Mouse (Mus musculus): ENCODE data around the gene Gdap2.

Gene Gdap2

DNA sequence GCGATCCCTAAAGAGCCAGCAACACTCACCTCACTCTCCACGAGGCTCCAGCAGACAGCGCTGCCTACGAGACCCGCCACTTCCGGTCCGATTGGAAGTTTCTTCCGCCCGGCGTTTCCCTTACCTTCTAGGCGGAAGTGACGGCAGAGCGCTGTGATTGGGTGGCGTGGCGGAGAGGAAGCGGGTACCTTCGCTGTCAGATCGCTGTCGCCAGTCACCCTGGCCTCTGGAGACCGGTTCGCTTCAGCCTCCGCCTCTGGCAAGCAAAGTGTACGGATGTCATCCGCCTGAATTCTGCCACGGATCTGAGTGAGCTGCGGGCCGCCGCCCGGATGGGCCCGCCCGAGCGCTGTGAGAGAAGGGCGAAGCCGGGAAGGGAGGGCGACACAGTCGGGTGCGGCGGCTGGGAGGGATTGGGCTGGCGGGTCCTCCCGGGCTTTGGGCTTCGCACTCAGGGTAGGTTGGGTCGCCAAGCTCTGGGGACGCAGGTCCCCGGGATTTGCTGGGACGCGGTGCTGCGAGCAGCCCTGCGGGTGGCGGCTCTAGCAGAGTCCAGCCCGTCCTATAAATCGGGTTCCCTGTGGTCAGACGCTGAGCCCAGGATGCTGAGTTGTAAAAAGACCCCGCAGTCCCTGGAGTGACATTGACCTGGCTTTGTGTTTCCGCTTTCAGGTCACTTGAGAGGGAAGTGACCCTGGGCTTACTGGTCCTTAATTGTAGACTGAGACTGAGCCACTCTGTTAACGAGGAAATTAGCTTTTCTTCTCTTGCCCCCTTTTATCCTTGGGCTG is at the start of gene Gdap2, which contains the start of gene Wdr3:
Gene Gdap2, plus strand, starts transcription at position 67 of the 791 bp plus-strand sequence.
Gene Wdr3, minus strand, starts transcription at position 93 of the 791 bp plus-strand sequence.
- DNase-seq: peak; percentile 94

DNA sequence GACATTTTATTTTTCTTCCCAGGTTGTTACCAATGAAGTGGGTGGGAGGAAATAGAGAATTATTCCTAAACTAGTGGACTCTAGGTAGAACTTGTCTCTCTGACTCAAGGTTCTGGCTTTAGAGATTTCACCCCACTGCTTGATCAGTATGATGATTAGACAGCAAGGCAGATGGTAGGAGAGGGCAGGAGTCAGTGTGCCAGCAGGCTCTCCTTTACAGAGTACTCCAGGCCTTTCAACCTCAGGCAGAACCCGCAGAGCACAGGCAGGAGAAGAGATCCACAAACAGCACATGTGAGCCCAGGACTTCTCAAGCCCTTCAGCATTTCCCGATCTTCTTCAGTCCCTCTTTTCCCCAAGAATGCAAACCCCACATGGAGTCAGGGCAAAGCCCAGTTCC is 43.5 kb upstream of the Gdap2 start:
- no peak for DNase-seq

DNA sequence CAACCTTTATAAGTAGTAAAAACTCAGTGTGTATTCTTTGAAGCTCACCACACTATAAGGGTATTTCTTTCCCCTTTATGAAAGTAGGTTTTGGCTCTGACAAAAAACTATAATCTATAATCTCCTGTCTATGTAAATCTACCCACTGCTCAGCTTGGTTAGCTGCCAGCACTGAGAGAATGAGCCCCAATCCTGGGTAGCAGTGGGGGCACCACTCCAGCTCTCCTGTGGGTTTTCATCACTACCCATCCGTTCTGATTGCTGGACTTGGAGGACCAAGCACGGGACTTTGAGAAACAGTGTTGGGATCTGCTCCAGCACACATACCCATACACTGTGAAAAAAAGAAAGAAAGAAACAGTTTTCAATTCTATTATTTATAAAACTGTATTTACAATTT is 40.2 kb upstream of the Gdap2 start:
- DNase-seq: no peak

DNA sequence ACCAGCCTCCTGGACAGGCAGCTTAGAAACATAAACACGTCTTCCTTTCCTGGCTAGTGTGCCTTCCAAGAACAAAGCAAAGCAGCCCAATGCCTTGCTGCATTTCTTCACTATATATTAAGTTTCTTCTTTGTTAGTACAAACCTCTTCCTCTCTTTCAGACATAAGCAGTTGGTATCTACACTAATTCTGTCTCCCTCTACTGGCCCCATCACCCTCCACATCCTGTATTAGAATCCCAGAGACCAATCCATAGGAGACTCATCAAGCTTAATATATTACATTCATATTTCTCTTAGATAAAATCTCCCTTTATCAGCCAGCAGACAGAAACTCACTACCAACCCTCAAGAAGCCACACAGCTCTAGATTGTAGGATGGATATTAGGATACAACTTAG is 39.7 kb upstream of the Gdap2 start:
- no peak for DNase-seq

DNA sequence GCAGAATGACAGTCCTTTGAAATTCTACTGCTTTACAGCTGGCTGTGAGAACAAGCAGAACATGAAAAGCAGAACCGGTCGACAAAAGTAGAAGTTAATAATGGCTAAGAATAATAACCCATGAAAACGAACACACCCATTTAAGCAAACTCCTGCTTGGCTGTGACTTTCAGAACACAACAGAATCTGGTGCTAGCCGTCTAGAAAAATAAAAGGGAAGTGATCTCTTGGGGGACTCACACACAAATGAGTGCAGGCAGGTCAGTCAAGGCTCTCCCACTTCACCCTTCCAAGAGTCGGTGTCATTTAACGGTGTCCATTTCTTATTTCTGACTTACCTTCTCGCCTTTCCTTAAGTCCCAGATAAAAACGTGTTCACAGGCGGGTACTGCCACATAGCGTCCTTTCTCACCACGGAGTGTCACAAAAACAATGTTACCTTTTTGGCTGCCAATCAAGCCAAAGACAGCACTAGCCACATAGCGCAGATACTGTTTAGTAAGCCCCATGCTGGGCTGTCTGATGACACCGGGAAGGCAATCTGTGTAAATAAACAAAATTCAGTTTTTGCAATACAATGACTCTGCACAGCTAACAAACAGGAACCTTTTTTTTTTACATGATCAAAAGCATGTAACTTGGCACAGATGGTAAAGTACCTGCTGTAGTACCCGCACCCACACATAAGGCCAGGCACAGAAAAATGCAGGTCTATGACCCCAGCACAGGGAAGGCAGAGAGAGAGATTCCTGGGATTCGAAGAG is 1.3 kb upstream of the Gdap2 start:
- DNase-seq: no peak

DNA sequence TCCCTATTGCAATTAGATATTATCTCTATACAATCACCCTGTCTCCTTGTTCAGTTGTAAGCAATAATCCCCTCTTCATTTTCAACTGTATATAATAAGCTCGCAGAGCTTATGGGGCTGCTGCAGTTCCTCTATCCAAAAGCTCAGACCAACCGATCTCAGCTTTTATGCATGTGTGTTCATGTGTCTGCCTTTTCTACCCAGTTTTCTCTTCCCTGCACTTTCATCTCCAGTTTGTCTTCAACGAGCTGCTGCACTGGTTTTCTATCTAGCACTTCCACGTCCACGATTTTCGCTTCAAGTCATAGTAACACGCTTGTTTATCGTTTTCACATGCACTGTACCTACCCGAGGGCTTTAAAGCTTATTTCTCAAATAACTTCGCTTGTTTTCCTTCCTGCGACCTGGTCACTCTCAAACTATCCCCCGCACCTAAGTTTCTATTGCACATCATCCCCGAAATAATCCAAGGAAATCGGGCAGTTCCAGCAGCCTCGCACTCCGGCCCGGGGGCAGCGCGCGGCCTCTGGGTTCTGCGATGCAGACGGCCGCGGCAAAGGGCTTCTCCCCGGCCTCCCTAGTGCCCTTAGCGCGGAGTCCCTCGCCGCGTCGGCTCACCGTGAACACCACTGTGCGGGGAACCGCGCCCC is 391 bp upstream of the Gdap2 start:
- DNase-seq: no peak

DNA sequence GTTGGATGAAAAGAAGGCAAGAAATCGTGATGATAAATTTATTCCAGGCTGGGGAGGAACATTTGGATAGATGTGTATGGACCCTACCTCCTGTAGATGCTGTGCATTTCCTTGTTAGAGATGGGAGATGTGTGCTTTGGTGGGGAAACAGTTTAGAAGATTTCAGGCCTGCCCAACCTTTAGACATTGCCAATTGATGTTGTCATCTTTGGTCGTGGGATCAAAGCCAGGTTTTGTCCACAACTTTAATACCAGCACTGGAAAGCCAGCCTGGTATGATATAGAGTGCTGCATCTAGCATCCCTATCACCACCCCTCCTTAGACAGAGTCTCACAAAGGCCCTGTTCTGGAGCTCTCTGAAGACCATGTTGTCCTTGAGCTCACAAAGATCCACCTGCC is 1.4 kb downstream of the Gdap2 start:
- no peak for DNase-seq

DNA sequence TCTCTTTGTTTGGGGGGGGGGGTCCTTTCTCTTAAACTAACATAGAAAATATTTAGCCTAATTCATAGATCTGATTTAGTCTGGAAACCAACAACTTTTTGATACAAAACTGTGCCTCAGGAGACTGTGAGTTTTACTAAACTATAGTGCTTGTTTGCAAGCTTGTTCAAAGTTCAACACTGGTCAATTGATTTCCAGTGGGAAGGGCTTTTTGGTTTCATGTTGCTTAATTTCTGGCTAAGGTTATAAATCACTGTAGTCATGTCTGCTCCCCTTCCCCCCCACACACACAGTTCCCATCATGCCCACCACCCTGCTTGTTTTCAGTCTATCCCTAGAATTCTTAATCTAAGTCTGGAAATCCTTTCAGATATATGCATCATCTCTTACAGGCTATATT is 2.8 kb downstream of the Gdap2 start:
- DNase-seq: no peak

DNA sequence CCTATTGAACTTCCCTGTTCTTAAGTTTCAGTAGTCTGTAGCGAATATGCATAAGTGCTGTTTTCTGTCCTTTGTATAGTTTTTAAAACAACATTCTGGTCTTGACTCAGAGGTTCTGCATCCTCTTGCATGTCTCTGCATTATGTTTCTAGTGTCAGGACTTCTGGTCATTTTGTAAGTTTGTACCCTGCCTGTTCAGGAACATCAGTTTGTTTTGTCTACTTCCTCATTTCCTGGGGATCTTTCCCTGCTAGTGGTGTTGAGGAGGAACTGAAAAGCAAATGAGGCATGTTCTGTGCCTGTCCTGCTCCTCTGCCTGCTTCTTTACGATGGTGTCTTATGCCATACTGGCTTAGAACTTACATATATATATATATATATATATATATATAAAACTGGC is 13.8 kb downstream of the Gdap2 start:
- no peak for DNase-seq

DNA sequence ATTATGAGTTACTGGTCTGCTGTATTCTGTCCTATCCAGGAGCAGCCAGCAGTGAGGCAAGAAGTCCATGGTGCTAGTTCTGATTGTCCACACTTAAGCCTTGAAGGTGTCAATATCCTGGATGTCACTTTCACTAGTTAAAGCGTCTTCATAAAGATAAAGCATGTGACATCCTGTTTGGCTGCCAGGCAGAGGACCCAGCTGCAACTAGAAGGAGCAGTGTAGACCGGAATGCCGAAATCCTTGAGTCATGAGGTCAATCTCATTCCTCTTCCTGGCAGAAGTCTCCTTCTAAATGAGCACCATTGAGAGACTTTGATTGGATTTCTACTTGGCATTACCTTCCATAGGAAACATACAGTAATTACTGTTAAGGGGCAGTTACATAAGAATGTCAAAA is 18.3 kb downstream of the Gdap2 start:
- DNase-seq: no peak

DNA sequence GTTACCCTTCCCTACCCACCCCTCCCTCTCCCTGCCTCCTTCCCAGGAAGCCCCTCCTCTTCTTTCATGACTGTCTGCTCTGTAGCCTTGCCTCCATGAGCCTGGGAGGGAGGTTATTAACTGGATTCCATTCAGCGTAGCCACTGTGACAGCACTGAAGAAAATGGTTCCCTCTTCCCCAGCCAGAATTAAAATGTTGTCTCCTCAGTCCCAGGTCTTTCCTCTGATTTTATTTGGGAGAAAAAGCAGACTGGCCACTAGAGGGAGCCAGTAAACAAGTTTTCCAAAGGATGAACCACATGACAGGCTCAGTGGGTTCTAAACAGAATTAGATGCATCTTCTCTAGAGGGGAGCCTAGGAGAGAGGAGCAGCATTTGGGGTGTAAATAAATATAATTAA is 27.3 kb downstream of the Gdap2 start:
- DNase-seq: peak; percentile 60

DNA sequence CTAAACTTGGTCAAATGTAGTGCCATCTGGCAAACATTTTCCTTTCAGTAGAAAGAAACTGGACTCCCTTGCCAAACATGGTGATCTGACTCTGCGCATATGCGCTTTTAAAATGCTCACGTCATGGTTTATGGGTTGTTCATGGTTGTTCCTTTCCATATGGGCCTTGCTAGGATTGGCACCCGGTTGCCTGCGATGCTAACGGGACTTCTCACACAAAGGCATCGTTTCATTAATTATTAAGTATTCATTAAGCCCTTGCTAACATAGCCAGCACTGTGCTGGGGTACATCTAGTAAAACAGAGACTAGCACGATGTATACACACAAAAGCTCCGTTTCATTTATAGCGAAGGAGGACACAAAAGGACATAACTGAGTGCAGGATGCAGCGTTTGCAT is 27.7 kb downstream of the Gdap2 start:
- no peak for DNase-seq

DNA sequence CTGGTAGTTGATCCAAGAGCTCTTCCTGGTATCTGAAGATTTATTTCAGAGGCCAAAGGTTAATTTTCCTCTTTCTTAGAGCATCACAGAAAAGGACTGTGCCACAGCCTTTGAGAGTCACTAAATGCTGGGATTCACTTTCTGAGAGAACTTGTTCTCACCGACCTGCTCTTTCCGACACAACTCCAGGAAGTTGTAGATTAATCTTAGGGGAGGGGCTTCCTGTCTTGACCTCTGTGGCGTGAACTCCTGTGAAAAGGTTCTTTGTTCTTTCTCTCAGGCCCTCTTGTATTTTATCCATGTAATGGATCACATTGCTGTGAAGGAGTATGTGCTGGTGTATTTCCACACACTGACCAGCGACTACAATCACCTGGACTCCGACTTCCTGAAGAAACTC is 32.0 kb downstream of the Gdap2 start:
- DNase-seq: no peak

DNA sequence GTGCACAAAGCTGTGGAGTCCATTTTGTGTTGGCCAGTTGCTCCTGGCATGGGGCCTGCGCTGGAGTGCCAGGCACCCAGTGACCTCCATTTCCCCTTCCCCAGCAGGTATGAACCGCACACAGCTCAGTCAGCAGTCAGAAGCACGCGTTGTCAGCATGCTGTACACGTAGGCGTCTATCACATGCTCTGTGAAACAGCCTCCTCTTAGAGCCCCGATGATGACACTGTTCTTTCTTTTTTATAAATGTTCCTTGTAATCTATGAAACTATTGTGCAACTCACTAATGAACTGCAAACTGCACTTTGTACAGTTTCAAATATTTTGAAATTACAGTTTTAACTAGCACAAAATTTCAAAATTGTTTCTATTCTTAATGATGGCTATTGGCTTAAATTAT is 39.4 kb downstream of the Gdap2 start:
- DNase-seq: no peak

DNA sequence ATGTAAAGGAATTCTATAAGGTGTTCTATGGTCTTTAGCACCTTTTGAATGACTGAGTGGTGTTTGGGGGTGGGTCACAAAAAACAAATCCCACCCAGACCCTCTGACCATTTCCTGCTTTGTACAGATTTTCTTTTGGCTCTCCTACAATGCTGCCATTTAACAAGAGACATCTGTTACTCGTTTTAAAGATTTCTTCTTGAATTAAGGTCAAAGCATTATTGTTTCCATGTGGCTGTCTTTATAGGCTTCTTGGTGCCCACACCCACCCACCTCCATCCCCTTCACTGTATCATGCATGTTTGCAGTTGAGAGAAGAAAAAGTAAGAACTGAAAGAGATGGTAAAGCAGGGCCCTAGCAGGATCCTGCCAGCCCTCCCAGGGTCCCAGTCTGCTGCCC is 44.8 kb downstream of the Gdap2 start:
- DNase-seq: no peak

DNA sequence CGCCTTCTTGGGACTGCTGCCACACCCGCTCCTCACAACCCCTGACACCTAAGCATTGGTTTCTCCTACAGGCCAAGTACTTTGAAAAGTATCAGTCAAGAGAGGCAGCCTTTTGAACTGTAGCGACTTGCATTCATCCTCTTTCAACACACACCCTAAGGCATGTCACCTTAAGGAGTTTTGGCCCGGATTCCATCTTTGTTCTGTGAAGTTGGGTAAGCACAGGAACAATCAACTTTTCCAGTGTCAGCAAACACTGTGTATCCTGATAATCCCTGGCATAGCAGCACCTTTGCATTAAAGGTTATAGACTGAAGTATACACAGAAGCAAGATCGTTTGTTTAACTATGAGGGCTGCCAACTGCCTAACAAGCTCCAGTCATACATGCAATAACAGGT is 53.3 kb downstream of the Gdap2 start:
- no peak for DNase-seq

DNA sequence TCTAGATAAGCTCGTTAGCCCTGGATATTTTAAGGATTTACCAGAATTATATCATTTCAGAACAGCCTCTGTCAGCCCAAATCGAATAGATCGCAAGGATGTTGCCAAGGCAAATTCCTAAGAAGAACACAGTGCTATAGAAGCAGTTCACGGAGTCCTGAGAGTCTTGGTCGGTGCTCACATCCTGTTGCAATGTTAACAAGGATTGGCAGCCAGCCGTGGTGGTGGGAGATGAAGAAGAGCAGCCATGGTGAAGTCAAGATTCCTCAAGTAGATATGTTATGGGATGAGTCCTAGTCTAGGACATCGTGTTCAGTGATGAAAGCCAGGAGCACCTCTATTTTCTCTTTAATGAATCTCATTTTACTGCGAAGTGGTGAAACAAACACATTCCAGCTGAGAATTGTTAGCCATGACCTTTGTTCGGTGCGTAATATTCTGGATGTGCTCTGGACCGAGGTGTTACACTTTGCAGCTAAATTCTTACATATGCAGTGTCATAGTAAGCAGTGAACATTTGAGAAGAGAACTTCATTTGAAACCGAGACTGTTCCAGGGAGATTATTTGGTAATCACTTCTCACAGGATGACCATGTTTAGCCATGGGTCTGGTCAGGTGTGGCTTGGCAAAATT is 63.3 kb downstream of the Gdap2 start:
- no peak for DNase-seq

DNA sequence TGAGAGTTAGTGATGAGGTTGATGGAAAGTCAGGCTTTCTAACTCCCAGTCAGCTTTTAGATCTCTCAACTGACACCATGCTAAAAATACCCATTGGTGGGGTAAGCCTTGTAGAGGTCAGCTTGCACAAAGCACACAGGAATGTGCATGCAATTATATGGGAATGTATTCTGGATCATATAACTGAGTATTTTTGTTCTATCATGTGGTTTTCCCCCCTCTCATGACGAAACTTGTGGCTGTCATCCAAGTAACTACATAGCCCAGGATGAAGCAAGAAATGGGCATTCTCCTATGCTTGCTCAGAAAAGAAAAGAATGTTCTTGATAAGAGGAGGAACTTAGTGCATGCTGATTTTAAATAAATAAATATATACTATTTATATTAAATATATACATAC is 65.3 kb downstream of the Gdap2 start:
- no peak for DNase-seq

DNA sequence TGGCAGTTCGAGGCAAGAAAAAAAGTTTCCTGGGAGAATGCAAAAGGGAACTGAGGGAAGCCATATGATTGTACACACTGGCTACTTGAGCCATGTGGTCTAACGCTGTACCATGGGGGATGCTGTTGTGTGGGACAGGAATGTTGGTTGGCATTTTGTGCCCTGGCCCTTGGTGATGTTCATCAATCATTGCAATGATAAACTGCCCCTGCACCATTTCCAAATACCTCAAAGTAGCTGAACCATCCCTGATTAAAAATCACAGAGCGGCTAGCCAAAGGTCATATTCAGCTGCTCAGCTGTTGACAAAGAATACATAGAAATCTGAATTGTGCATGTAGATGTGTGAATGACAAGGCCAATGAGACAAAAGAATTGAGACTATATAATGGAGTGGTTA is 66.8 kb downstream of the Gdap2 start:
- DNase-seq: no peak

DNA sequence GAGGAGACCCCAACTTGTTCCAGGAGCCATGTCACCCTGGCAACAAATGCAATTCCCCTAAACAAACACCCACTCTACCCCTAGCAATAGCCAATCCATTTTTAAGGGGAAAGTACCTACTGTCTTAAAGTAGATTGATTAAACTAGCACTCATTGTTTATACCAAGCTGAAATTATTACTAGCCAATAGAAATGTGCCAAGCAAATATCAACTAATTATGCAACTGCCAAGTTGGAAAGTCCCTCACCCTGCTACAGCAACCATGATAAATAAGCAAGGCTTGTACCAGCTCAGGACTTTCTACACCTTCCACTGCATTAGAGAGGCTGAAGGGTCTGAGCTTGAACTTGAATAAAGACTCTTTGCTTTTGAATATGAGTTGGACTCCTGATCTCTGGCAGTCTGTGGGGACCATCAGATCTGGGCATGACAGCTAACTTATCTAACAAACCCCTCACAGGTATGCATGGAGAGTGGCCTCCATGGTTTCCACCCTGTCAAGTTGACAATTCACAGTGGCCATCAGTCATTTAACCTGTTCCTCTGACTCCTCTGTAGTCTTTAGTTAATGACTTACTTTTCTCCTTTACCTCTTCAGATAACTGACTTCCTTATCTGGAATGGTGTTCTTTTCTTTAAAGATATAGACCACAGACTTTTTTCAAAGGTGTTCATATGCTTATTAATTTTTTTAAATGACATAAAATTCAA is 74.7 kb downstream of the Gdap2 start:
- no peak for DNase-seq

DNA sequence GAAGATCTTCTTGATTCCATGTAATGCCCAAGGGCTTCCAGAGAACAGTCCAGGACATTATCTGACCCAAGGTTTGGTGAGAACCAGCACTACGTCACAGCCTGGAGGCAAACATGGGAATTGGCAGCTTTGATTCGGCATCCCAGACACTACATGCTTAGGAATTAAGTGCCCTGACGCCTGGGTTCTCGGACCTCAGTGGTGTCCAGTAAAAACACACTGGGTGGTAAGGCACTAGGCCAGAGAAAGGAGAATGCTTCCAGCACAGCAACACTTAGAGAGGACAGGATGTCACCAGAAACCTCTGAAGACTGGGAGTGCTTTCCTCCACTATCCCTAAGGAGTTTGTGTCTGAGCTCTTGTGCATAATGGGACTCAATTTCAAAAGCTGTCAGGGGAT is 80.0 kb downstream of the Gdap2 start:
- no peak for DNase-seq

DNA sequence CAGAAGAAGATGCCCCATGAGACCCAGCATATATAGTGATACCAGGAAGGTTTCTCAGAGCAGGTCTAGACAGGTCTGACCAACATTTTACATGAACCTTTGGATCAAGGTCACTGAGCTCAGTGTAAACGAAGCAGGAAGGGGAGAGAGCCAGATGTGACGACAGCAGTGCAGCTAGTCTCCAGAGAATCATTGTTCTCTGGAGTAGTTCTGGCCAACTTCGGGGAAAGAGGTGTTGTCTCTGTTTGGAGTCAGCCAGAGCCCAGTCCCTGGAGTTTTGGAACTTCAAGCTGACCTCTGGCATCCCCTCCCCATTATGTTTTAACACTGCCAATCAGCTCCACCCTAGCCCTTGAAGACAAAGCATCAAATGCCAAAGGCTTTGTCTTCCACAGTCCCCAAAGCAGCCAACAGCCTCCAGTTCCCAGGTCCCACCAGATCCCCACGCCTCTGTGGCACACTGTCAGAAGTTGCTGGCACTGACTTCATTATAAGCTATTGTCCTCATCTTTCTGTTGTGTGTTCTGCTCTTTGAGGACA is 84.2 kb downstream of the Gdap2 start:
- DNase-seq: no peak

Measured in thymus, postnatal 4 days (tissue).